Mouse (Mus musculus): ENCODE results near the gene Zfp628.

Gene Zfp628

GRCm38 (mm10) chr7:4919096-4919495 lies 4.1 kb downstream of the Zfp628 start:
- DNase-seq, result no peak

- DNase-seq, result no peak
Observed at GRCm38 (mm10) chr7:4919971-4920370, 5.0 kb downstream of the Zfp628 start.

GRCm38 (mm10) chr7:4920496-4920895 lies 5.5 kb downstream of the Zfp628 start:
- DNase-seq, result no peak

- peak; percentile 52 for DNase-seq
Observed at GRCm38 (mm10) chr7:4920976-4921823, 6.2 kb downstream of the Zfp628 start.

- no peak for DNase-seq
Observed at GRCm38 (mm10) chr7:4921824-4922482, 6.9 kb downstream of the Zfp628 start, which contains the start of gene Nat14. TSS of gene Nat14 (plus strand) at chr7:4922028.

- DNase-seq, result peak; percentile 86
Observed at GRCm38 (mm10) chr7:4922508-4922907, 7.5 kb downstream of the Zfp628 start.

GRCm38 (mm10) chr7:4922931-4923565 lies 8.0 kb downstream of the Zfp628 start:
- peak; percentile 45 for DNase-seq

- peak; percentile 77 for DNase-seq
Observed at GRCm38 (mm10) chr7:4923586-4924364, 8.8 kb downstream of the Zfp628 start.

GRCm38 (mm10) chr7:4924483-4924882 lies 9.5 kb downstream of the Zfp628 start:
- peak; percentile 29 for DNase-seq

GRCm38 (mm10) chr7:4924891-4925301 lies 9.9 kb downstream of the Zfp628 start:
- peak; percentile 82 for DNase-seq

GRCm38 (mm10) chr7:4925441-4926381 lies 10.7 kb downstream of the Zfp628 start, which contains the start of gene Ssc5d:
TSS of gene Ssc5d (plus strand) at chr7:4925785.
- DNase-seq, result peak; percentile 82

- no peak for DNase-seq
Observed at GRCm38 (mm10) chr7:4926849-4927248, 11.8 kb downstream of the Zfp628 start.

- peak; percentile 69 for DNase-seq
Observed at GRCm38 (mm10) chr7:4927711-4928110, 12.7 kb downstream of the Zfp628 start.

GRCm38 (mm10) chr7:4928323-4928722 lies 13.3 kb downstream of the Zfp628 start:
- no peak for DNase-seq

- DNase-seq, result no peak
Observed at GRCm38 (mm10) chr7:4933103-4933502, 18.1 kb downstream of the Zfp628 start.

- DNase-seq, result no peak
Observed at GRCm38 (mm10) chr7:4934160-4934914, 19.3 kb downstream of the Zfp628 start.

- DNase-seq, result no peak
Observed at GRCm38 (mm10) chr7:4936832-4937231, 21.8 kb downstream of the Zfp628 start.

GRCm38 (mm10) chr7:4937392-4937791 lies 22.4 kb downstream of the Zfp628 start:
- no peak for DNase-seq

- peak; percentile 86 for DNase-seq
Observed at GRCm38 (mm10) chr7:4938456-4938855, 23.4 kb downstream of the Zfp628 start.

- DNase-seq, result peak; percentile 87
Observed at GRCm38 (mm10) chr7:4940068-4940479, 25.1 kb downstream of the Zfp628 start.

GRCm38 (mm10) chr7:4942673-4943072 lies 27.7 kb downstream of the Zfp628 start:
- no peak for DNase-seq
